Mouse (Mus musculus): ENCODE measurements around the gene Sgk1.

GRCm38 (mm10) chr10:21991351-21991840 lies 109.4 kb downstream of the Sgk1 start:
- TF ChIP-seq ZC3H11A (IDR thresholded peaks at IDR 0.05; ENCODE audit: borderline replicate concordance, low read depth, low read length): peak; percentile 51; the same call in 1 of the 2 replicates
- no peak for TF ChIP-seq ZNF384 (IDR thresholded peaks at IDR 0.05; ENCODE audit: low read depth, low read length)

Data from ES-E14 (cell line).